Mouse (Mus musculus): Measurements from ENCODE around the gene Srxn1.

- TF ChIP-seq CTCF (IDR thresholded peaks at IDR 0.05; ENCODE audit: low read depth) (no peak), EP300 (optimal IDR thresholded peaks at IDR 0.05) (no peak)
Measured at GRCm38 (mm10) chr2:152084298-152084697, 21.0 kb upstream of the Srxn1 start.
